Mouse (Mus musculus): ENCODE measurements around the gene Lgr4. TPM values are rescaled to one million over a fixed set of nuclear protein-coding genes. Genes with fewer than 3 reads are reported as not detected.

Gene Lgr4
- total RNA-seq, 2 experiments from 2014 or later, result 22.1 to 23.0 TPM

GRCm38 (mm10) chr2:110042861-110043760 lies 125.7 kb downstream of the Lgr4 start:
- no peak for DNase-seq (ENCODE audit: low spot score in 2 of 2)
- intact Hi-C loops (cut with DNase I), result no loop called here

- no peak for DNase-seq (ENCODE audit: low spot score in 2 of 2)
- intact Hi-C loops (cut with DNase I), result no loop called here
These were observed 141.0 kb downstream of the Lgr4 start for GRCm38 (mm10) chr2:110058424-110058823.

- DNase-seq (ENCODE audit: low spot score in 2 of 2), result no peak
- intact Hi-C loops (cut with DNase I), result loop anchor here (5.0 kb wide), 1 partner anchor 144 kb away; no protein-coding TSS in a partner anchor
These were observed 145.7 kb downstream of the Lgr4 start for GRCm38 (mm10) chr2:110063131-110063530.

Other genes with a start within 250 kb of the Lgr4 start
- 10 to 100 TPM; 15.0 to 18.5 TPM for gene Bdnf, start 242.9 kb upstream of the Lgr4 start, total RNA-seq (2021)
- 10 to 100 TPM; 82.2 to 83.1 TPM for gene Lin7c, start 26.8 kb upstream of the Lgr4 start, total RNA-seq (2021)
- gene Ccdc34, start 100.2 kb downstream of the Lgr4 start, total RNA-seq (2021), result 10 to 100 TPM; 14.9 to 18.5 TPM

Data from left cerebral cortex, postnatal 14 days (tissue).